Mouse (Mus musculus) neutrophil, adult 59 days (primary cell): Measurements from ENCODE around the gene Eif4g1. TPM values are rescaled to one million over a fixed set of nuclear protein-coding genes. Genes with fewer than 3 reads are reported as not detected.

Source experiments
- total RNA-seq, 2 experiments: library from RNA; stranded (reverse); gene quantifications; 1 replicate in 1 of 2; 2 replicates in 1 of 2; pipeline ENCODE4 v1.2.4; 2023

Gene Eif4g1
- total RNA-seq: 100 to 1,000 TPM; 159 to 168 TPM

DNA sequence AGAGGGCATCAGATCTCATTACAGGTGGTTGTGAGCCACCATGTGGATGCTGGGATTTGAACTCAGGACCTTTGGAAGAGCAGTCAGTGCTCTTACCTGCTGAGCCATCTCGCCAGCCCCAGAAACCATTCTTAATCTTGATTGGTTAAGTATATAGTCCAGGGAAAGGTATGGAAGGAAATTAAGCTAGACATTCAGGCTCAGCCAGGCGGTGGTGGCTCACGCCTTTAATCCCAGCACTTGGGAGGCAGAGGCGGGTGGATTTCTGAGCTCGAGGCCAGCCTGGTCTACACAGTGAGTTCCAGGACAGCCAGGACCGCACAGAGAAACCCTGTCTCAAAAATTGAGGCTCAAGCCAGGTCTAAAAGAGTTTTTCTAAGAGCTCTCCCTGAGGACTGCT lies at the start of gene Eif4g1:
Eif4g1 (plus strand) TSS at position 301 of the 400 bp plus-strand sequence.

DNA sequence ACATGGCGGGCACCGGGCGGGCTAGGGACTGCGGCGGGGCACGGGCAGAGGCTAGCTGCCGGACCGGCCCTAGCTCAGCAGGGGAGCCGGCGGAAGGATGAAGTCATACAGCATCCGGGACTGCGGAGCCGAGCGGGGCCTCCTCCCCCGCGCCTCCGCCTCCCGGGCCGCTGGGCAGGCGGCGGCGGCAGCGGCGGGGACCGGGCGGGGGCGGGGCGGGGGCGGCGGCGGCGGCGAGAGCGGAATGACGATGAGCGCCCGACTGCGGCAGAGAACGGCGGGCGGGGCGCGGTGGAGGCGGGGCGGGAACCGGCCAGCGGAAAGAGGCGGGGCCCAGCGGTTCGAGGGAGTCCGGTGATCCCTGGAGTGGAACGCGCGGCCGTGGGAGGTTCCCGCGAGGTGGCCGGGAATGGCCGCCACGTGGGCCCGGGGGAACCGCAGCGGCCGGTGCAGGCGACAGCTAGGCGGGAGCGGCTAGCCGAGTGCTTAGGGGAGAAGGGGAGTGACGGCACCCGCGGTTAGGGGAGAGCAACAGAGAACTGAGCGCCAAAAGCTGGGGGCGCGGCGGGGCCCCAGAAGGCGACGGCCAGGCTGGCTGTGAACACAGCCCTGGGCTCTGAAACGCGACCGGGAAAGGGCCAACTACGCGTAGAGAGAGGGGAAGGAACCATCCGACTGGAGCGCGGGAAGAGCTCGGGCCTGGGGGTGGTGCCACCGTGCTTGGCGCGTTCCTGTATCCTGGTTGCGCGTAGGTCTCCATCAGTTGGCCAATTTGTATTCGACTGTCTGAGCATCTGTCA lies 46.7 kb upstream of the Eif4g1 start, which contains the start of gene Camk2n2:
Camk2n2 (minus strand) TSS at position 97 of the 800 bp plus-strand sequence.

DNA sequence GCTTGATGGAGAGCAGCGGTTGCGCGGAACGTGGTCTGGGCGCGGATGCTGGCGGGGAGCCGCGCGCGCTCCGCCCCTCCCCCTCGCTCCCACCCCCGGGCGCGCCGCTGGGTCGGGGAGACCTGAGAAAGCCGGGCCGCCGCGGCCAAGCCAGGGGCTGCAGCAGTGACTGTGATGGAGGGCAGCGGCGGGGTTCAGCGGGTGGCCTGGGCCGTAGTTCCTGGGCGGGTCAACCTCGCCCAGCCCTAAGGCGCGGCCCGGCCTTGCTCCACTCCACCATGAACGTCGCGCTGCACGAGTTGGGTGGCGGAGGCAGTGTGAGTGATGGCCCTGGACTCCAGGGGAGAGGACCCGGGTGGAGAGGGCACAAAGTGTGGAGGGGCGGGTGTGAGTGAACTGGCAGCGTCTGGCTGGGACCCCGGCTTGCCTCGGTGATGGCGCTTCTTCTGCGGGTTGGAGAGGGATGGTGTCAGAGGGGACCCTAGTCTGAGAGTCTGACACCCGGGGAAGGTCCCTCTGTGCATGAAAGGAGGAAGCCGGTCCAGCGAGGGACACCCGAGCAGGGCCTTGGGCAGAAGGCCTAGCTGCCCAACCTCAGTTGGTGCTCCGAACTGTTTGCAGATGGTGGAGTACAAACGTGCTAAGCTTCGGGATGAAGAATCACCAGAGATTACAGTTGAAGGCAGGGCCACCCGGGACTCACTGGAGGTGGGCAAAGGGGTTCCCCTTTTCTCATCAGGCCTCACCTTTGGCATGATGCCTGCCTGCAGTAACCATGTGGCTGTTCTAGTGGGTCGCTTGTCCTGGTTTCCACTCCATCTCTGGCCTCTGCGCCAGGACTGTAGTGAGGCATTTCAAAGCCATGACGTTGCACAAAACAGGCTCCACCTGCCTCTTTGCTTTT lies 38.1 kb upstream of the Eif4g1 start, which contains the start of gene Ece2:
Ece2 (plus strand) TSS at position 98 of the 904 bp plus-strand sequence.

DNA sequence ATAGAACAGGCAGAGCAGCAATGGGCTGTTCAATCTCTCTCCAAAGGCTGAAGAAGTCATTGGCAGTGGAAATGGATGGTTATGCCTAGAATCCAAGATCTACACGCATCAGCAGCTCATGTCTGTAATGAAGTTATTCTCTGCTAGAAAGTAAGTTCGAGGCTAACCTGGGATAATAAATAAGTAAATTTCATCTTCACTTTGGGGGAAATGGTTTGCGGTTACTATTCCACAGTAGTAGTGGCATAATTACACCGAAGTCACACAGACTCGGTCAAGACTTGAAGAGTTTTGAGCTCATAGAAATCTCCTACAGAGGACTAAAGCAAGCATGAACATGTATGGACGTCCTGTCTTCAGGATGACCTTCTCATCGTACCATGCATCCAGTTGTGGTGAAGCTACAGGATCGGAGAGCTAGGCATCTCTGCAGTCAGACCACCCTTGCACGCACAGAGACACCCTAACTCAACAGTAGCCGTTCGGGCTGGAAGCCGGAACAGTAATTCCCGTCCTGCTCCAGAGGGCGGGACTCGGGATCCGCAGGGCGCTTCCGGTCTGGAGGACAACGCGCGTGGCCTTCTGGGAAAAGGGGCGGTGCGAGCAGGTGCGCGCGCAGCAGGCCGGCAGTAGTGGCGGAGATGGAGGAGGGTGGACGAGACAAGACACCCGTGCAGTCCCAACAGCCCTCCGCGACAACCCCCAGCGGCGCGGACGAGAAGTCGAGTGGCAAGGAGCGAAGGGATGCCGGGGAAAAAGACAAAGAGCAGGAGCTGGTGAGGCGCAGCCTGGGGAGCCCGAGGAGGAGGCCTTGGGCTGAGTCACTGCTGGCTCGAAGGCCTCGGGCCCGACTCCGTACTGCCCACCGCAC lies 16.8 kb upstream of the Eif4g1 start, which contains the start of gene Psmd2:
Psmd2 (plus strand) TSS at position 577 of the 871 bp plus-strand sequence.

DNA sequence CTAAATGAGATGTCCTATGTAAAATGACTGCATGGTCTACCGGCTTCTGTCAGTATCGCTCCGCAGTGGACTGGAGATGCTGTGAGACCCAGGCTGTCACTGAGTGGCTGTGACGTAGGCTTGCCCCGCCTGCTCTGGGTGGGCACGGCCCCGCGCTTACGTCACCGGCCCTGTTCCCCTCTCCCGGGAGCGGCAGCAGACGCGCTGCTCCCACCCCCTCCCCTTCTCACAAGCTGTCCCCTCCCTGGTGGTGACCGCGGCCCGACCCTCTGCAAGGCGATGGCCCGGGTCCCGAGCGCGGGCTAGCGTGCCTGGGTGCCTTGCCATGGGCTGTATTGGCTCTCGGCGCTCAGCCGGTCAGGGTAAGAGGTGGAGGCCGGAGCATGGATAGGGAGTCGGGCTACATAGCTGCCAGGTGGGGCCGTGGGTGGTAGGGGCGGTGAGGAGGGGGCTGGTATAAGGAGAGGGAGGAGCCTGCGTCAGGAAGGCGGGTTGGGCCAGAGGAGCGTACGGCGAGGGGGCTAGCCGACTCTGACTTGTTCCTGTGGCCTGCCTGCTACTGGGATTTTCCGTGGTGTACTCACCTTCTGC lies 25.1 kb downstream of the Eif4g1 start, which contains the start of gene Fam131a:
Fam131a (plus strand) TSS at position 131 of the 591 bp plus-strand sequence.

DNA sequence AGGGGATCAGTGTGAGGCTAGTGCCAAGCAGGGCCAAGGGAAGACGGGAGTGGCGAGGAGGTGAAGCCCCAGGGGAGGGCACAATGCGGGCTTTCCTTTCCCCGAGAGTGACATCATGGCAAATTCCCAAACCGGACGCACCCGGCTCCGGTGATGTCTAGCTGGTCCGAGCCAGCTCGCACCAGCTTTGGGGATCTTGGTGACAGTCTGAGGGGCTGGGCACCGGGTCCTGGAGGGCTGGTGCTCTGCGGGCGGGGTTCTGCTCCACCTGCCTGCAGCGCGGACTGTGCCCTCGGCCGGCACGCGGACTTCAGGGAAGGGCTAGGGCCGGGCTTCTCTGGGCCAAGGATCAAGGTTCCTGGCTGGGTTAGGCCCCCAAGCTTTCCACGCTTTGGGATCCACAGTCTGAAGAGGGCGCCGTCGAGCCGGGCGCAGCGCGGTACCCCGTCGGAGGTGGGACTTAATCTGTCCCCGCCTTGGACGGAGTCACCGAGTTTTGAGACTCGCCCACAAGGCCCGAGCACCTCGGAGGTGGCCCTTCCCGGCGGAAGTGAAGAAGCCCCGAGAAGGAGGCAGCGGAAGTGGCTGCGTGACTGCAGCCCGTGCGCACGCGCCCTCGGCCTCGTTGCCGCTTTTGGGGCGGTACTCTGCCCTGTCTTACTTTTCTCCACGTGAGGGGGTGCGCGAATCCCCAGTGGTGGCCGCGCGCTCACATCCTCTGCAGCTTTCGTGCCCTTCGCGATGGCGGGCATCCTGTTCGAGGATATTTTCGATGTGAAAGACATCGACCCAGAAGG lies 49.3 kb downstream of the Eif4g1 start, which contains the start of the genes Polr2h and Clcn2:
Polr2h (plus strand) TSS at position 485 of the 797 bp plus-strand sequence.
Clcn2 (minus strand) TSS at position 566 of the 797 bp plus-strand sequence.

DNA sequence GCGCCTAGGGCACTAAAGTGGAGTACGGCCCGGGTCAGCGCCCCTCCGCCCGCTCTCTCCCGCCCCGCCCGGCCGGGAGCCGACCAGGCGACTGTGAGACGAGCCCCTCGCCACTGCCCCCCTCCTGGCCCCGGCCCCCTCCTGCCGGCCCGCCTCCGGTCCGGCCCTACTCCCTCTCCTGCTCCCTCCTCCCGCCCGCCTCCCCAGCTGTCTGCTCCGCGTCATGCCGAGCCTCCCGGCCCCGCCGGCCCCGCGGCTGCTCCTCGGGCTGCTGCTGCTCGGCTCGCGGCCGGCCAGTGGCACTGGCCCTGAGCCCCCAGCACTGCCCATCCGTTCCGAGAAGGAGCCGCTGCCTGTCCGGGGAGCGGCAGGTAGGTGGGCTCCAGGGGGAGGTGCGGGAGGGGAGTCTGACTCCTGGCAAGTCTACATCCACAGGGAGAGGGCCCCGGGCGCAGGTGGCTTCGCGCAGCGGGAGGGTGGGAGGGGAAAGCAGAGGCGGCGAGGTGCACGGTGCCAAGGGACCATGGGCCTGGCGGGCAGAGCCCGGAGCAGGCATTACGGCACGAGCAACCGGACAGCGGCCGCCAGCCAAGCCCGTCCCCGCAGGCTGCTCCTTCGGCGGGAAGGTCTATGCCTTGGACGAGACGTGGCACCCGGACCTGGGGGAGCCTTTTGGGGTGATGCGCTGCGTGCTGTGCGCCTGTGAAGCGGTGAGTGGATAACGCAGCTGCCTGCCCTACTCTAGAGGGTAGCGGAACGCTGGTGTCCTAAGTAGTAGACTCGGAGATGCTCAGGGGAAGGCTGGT lies 65.0 kb downstream of the Eif4g1 start, which contains the start of gene Chrd:
Chrd (plus strand) TSS at position 203 of the 806 bp plus-strand sequence.

DNA sequence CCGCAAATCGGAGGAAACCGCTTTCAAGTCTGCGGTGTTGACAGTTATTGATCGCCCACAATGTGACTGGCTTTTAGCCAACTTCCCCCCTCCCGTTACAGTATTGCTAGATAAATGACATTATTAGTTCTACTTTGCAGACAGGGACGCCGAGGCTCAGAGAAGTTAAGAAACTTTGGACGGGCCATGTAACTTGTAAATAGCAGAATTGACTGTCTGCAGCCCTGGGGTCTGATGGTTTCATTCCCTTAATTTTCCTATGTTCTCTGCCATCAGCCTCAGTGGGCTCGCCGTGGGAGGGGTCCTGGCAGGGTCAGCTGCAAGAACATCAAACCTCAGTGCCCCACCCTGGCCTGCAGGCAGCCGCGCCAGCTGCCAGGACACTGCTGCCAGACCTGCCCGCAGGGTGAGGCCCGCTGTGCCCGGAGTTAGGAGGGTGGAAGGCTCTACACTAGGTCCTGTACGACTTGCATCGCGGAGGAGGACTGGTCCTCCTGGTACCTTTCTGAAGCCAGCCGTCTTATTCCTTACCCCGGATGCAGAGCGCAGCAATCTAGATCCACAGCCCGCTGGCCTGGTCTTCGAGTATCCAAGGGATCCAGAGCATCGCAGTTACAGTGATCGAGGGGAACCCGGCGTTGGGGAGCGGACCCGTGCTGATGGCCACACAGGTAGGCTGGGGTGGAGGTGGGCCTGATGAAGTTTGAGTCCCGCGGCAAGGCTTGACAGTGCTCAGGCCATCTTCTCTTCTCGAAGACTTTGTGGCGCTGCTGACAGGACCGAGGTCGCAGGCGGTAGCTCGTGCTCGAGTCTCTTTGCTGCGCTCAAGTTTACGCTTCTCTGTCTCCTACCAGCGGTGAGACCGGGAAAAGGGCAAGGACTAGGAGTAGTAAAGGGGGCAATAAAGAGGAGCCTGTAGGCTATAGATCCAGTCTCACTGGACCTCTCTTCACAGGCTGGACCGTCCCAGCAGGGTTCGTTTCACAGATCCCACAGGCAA lies 65.9 kb downstream of the Eif4g1 start, which contains the start of gene Thpo:
Thpo (minus strand) TSS at position 781 of the 1,000 bp plus-strand sequence.

Other genes with a start within 250 kb of the Eif4g1 start
- gene Abcc5, start 241.9 kb upstream of the Eif4g1 start, total RNA-seq: 10 to 100 TPM; 77.4 to 94.6 TPM
- gene Eif2b5, start 169.5 kb upstream of the Eif4g1 start, total RNA-seq: 10 to 100 TPM; 18.3 to 27.1 TPM
- gene Dvl3, start 151.3 kb upstream of the Eif4g1 start, total RNA-seq: 10 to 100 TPM; 26.6 to 29.9 TPM
- 100 to 1,000 TPM; 193 to 201 TPM for gene Ap2m1, start 132.8 kb upstream of the Eif4g1 start, total RNA-seq
- gene Abcf3, start 119.7 kb upstream of the Eif4g1 start, total RNA-seq: 10 to 100 TPM; 41.3 to 50.8 TPM
- under 1 TPM in 1 of 2 experiments, not detected in 1; 0.22 TPM for gene Vwa5b2, start 78.8 kb upstream of the Eif4g1 start, total RNA-seq
- 1 to 10 TPM; 2.8 to 2.9 TPM for gene Eef1akmt4, start 56.7 kb upstream of the Eif4g1 start, total RNA-seq
- not detected for gene Gm49333, start 56.7 kb upstream of the Eif4g1 start, total RNA-seq
- 1 to 10 TPM; 4.9 to 5.4 TPM for gene Alg3, start 56.6 kb upstream of the Eif4g1 start, total RNA-seq
- gene Camk2n2, start 47.0 kb upstream of the Eif4g1 start, total RNA-seq: under 1 TPM; 0.64 to 0.68 TPM
- gene Ece2, start 38.5 kb upstream of the Eif4g1 start, total RNA-seq: not detected
- 100 to 1,000 TPM in 1 of 2 experiments, 10 to 100 TPM in 1; 94.0 to 105 TPM for gene Psmd2, start 16.7 kb upstream of the Eif4g1 start, total RNA-seq
- 1 to 10 TPM; 1.0 to 1.2 TPM for gene Fam131a, start 24.9 kb downstream of the Eif4g1 start, total RNA-seq
- 1 to 10 TPM; 9.0 to 9.9 TPM for gene Polr2h, start 49.4 kb downstream of the Eif4g1 start, total RNA-seq
- gene Clcn2, start 49.4 kb downstream of the Eif4g1 start, total RNA-seq: 1 to 10 TPM; 1.5 to 3.5 TPM
- not detected for gene Chrd, start 64.8 kb downstream of the Eif4g1 start, total RNA-seq
- not detected for gene Thpo, start 66.2 kb downstream of the Eif4g1 start, total RNA-seq